8 mouse cellular contexts compared by ENCODE assay signal in genomic region chr11:116108464-116109137, GRCm38 (mm10). TPM values are rescaled to one million over a fixed set of nuclear protein-coding genes. Genes with fewer than 3 reads are reported as not detected.
A peak's percentile ranks its signal among the peaks of the same experiment; 100 is the strongest.
DNase-seq lines count a peak whose midpoint lies in the region; ATAC-seq and TF ChIP-seq lines count a peak whose summit lies in the region.

No protein-coding gene starts in this region.

- DNase-seq in adrenal gland, postnatal 10 days, result peak; percentile 76
- peak; percentile 84 to 88 for DNase-seq in gastrocnemius, postnatal 36 days
- DNase-seq in lung, adult 18-20 months, result peak; percentile 76
- DNase-seq in thymus, postnatal 4 days, result no peak
- no peak for DNase-seq in embryo, embryonic 9.5 days (ENCODE audit: extremely low spot score)

- peak overlapping the region; percentile 88 for H3K4me2 ChIP-seq in intestine, embryonic 15.5 days (replicated peaks)
- peak overlapping the region; percentile 91 for H3K4me2 ChIP-seq in stomach, embryonic 15.5 days

- peaks cover 44% of the 10 kb centered on the region for H3K79me2 ChIP-seq in C2C12 (ENCODE audit: control insufficient read depth, insufficient read depth)

- WGBS in intestine, embryonic 15.5 days, result 15% methylated on average over 23 of the region's 23 CpGs
- WGBS in stomach, embryonic 15.5 days, result 12% methylated on average over 23 of the region's 23 CpGs

- no peaks in the 10 kb centered on the region for H3K9me3 ChIP-seq in intestine, embryonic 15.5 days
- H3K9me3 ChIP-seq in stomach, embryonic 15.5 days, result no peaks in the 10 kb centered on the region

- ATAC-seq in intestine, embryonic 15.5 days, result no peak
- no peak for ATAC-seq in stomach, embryonic 15.5 days (ENCODE audit: insufficient read depth, low FRiP score, low read depth)

- peak overlapping the region; percentile 97 for H3K4me3 ChIP-seq in C2C12 (ENCODE audit: insufficient read depth, poor library complexity, severe bottlenecking)
- peak overlapping the region; percentile 56 for H3K4me3 ChIP-seq in intestine, embryonic 15.5 days (replicated peaks)
- peak overlapping the region; percentile 57 for H3K4me3 ChIP-seq in stomach, embryonic 15.5 days (replicated peaks)

- H3ac ChIP-seq in C2C12 (ENCODE audit: control insufficient read depth, insufficient read length, low read depth), result peak overlapping the region; percentile 55

- peaks cover 58% of the 10 kb centered on the region for H3K4me1 ChIP-seq in intestine, embryonic 15.5 days (replicated peaks)
- peaks cover 62% of the 10 kb centered on the region for H3K4me1 ChIP-seq in stomach, embryonic 15.5 days

- H3K27ac ChIP-seq in intestine, embryonic 15.5 days, result 0 out of 2 replicates have a peak overlapping the region, but pooled peaks have one; percentile 13
- peak overlapping the region; percentile 2; the same call in 1 of the 2 replicates for H3K27ac ChIP-seq in stomach, embryonic 15.5 days

- H3K9ac ChIP-seq in intestine, embryonic 15.5 days, result 0 out of 2 replicates have a peak overlapping the region, but pooled peaks have one; percentile 17
- H3K9ac ChIP-seq in stomach, embryonic 15.5 days, result 0 out of 2 replicates have a peak overlapping the region, but pooled peaks have one; percentile 7

- intact Hi-C loops in gastrocnemius, postnatal 36 days (cut with DNase I), result no loop called here

- peaks cover 9% of the 10 kb centered on the region for H3K79me3 ChIP-seq in C2C12 (ENCODE audit: low read depth)

- no peak for TF ChIP-seq CTCF in C2C12 (IDR thresholded peaks at IDR 0.05; ENCODE audit: control insufficient read depth, insufficient read depth, insufficient read length)

- peaks cover 25% of the 10 kb centered on the region for H3K36me3 ChIP-seq in C2C12 (ENCODE audit: control insufficient read depth, insufficient read depth)
- H3K36me3 ChIP-seq in intestine, embryonic 15.5 days, result no peaks in the 10 kb centered on the region
- H3K36me3 ChIP-seq in stomach, embryonic 15.5 days, result no peaks in the 10 kb centered on the region; the same call in 1 of the 2 replicates

- no peaks in the 10 kb centered on the region for H3K27me3 ChIP-seq in C2C12 (ENCODE audit: control insufficient read depth, insufficient read depth, insufficient read length)
- peaks cover 41% of the 10 kb centered on the region for H3K27me3 ChIP-seq in intestine, embryonic 15.5 days (replicated peaks)
- H3K27me3 ChIP-seq in stomach, embryonic 15.5 days (replicated peaks), result peaks cover 28% of the 10 kb centered on the region

TF ChIP-seq in C2C12, 6 proteins besides CTCF, POLR2A, EP300 and RAD21:
- TF ChIP-seq MAX (IDR thresholded peaks at IDR 0.05) (peak; percentile 33), USF1 (IDR thresholded peaks at IDR 0.05; ENCODE audit: low read depth) (peak; percentile 20), MYOG (IDR thresholded peaks at IDR 0.05; ENCODE audit: control insufficient read depth, extremely low read depth, insufficient read length) (no peak)

RNA-seq across cellular contexts. Expression of gene Trim47, which starts 18.4 kb away (rescaled TPM):
- 95.4 TPM for polyA plus RNA-seq in C2C12 (2012; fragmentation: generic; extraction: Trizol)
- 10 to 100 TPM; 23.2 to 24.5 TPM for total RNA-seq in adrenal gland, postnatal 10 days (2021)
- 1 to 10 TPM; 9.1 to 9.3 TPM for total RNA-seq in gastrocnemius, postnatal 36 days (2021)
- 18.0 and 20.9 TPM in 2 replicates for polyA plus RNA-seq in intestine, embryonic 15.5 days (2015; fragmentation: Nextera tagmentation; extraction: Ambion mirVana)
- 27.6 and 30.9 TPM in 2 replicates for polyA plus RNA-seq in stomach, embryonic 15.5 days (2015; fragmentation: Nextera tagmentation; extraction: Ambion mirVana)

RNA-seq across cellular contexts. Expression of gene Wbp2, which starts 21.8 kb away (rescaled TPM):
- polyA plus RNA-seq in C2C12 (2012; fragmentation: generic; extraction: Trizol), result 87.6 TPM
- total RNA-seq in adrenal gland, postnatal 10 days (2021), result 100 to 1,000 TPM; 103 to 110 TPM
- 10 to 100 TPM; 70.1 to 71.0 TPM for total RNA-seq in gastrocnemius, postnatal 36 days (2021)
- polyA plus RNA-seq in intestine, embryonic 15.5 days (2015; fragmentation: Nextera tagmentation; extraction: Ambion mirVana), result 93.5 and 98.1 TPM in 2 replicates
- polyA plus RNA-seq in stomach, embryonic 15.5 days (2015; fragmentation: Nextera tagmentation; extraction: Ambion mirVana), result 70.4 and 77.6 TPM in 2 replicates

RNA-seq across cellular contexts. Expression of gene Trim65, which starts 22.3 kb away (rescaled TPM):
- 2.7 TPM for polyA plus RNA-seq in C2C12 (2012; fragmentation: generic; extraction: Trizol)
- 1 to 10 TPM; 6.3 to 8.1 TPM for total RNA-seq in adrenal gland, postnatal 10 days (2021)
- 1 to 10 TPM; 4.1 to 4.8 TPM for total RNA-seq in gastrocnemius, postnatal 36 days (2021)
- 6.4 and 7.1 TPM in 2 replicates for polyA plus RNA-seq in intestine, embryonic 15.5 days (2015; fragmentation: Nextera tagmentation; extraction: Ambion mirVana)
- polyA plus RNA-seq in stomach, embryonic 15.5 days (2015; fragmentation: Nextera tagmentation; extraction: Ambion mirVana), result 5.7 and 6.5 TPM in 2 replicates

RNA-seq across cellular contexts. Expression of gene Mrpl38, which starts 30.1 kb away (rescaled TPM):
- polyA plus RNA-seq in C2C12 (2012; fragmentation: generic; extraction: Trizol), result 121 TPM
- total RNA-seq in adrenal gland, postnatal 10 days (2021), result 10 to 100 TPM; 86.8 to 94.1 TPM
- 10 to 100 TPM; 49.4 to 49.9 TPM for total RNA-seq in gastrocnemius, postnatal 36 days (2021)
- polyA plus RNA-seq in intestine, embryonic 15.5 days (2015; fragmentation: Nextera tagmentation; extraction: Ambion mirVana), result 107 and 109 TPM in 2 replicates
- 94.8 and 102 TPM in 2 replicates for polyA plus RNA-seq in stomach, embryonic 15.5 days (2015; fragmentation: Nextera tagmentation; extraction: Ambion mirVana)

RNA-seq across cellular contexts. Expression of gene Unc13d, which starts 30.8 kb away (rescaled TPM):
- 0.43 TPM for polyA plus RNA-seq in C2C12 (2012; fragmentation: generic; extraction: Trizol)
- total RNA-seq in adrenal gland, postnatal 10 days (2021), result 1 to 10 TPM; 2.3 to 2.7 TPM
- under 1 TPM; 0.30 to 0.48 TPM for total RNA-seq in gastrocnemius, postnatal 36 days (2021)
- polyA plus RNA-seq in intestine, embryonic 15.5 days (2015; fragmentation: Nextera tagmentation; extraction: Ambion mirVana), result 4.2 and 5.2 TPM in 2 replicates
- polyA plus RNA-seq in stomach, embryonic 15.5 days (2015; fragmentation: Nextera tagmentation; extraction: Ambion mirVana), result 6.5 and 8.0 TPM in 2 replicates

Comparison
In these comparisons a context has a peak if more than half of its experiments do, and no peak if none do; other contexts are left out.
1. DNase-seq: peak in adrenal gland, postnatal 10 days (single experiment), gastrocnemius, postnatal 36 days (2 of 2) and lung, adult 18-20 months (2 of 2); none in thymus, postnatal 4 days (single experiment) and embryo, embryonic 9.5 days (single experiment).
2. Peak in every context shown above with its lines, with median percentiles within 50 percentile points of each other: H3K4me3 ChIP-seq.